ENCODE assay signal across 12 mouse cellular contexts in the genomic region with DNA sequence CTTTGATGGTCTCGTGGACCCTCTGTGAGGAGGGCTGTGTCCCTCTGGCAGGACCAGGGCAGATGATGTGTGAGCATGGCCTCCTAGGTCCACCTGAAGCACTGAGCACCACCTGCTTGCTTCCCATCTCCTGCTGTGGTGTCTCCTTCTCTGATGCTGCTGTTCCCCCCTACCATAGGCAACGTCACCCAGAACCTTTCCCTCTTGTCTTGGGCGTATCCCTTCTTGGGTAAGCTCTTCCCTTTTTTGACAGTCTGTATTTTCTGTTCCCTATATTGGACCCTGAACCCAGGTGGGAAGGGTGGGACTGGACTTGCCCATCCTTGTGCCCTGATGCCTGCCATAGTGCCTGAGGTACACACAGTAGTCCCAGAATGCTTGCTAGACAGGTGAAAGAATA.
"Had no signal": no experiment of that assay in that cellular context is flagged by ENCODE, and none has a peak within 500 bp of the region (broad histone marks: within the 10 kb centered on the region; RNA-seq: fewer than 3 reads in every experiment).

No protein-coding gene starts in this region.

- H3K27me3 ChIP-seq: kidney, embryonic 15.5 days; limb, embryonic 13.5 days; midbrain, embryonic 15.5 days; stomach, embryonic 15.5 days had no signal

- H3K9me3 ChIP-seq: kidney, embryonic 15.5 days; limb, embryonic 13.5 days; midbrain, embryonic 15.5 days; stomach, embryonic 15.5 days had no signal

- ATAC-seq: intestine, embryonic 16.5 days; midbrain, embryonic 15.5 days had no signal

- DNase-seq: kidney, adult 2 months; kidney, postnatal 25 days; lung, embryonic 14.5 days; lung, postnatal 14 days; right cerebral cortex, postnatal 25 days; thymus, adult 2 months; thymus, postnatal 25 days had no signal

- H3K36me3 ChIP-seq: kidney, embryonic 15.5 days; limb, embryonic 13.5 days; midbrain, embryonic 15.5 days; stomach, embryonic 15.5 days had no signal

- H3K4me1 ChIP-seq: kidney, embryonic 15.5 days; stomach, embryonic 15.5 days had no signal

- H3K4me3 ChIP-seq: kidney, embryonic 15.5 days; limb, embryonic 13.5 days; midbrain, embryonic 15.5 days; stomach, embryonic 15.5 days had no signal
